In genomic region chr6:99268171-99269061, GRCm38 (mm10) we compare ENCODE assay signal across 14 mouse cellular contexts.
DNase-seq lines count a peak whose midpoint lies in the region; ATAC-seq and TF ChIP-seq lines count a peak whose summit lies in the region.
"Had no signal": no experiment of that assay in that cellular context is flagged by ENCODE, and none has a peak within 500 bp of the region (broad histone marks: within the 10 kb centered on the region; RNA-seq: fewer than 3 reads in every experiment).

No protein-coding gene starts in this region.

- 63% methylated on average over 20 of the region's 20 CpGs for WGBS in limb, embryonic 14.5 days
- WGBS in limb, embryonic 10.5 days: 70% methylated on average over 20 of the region's 20 CpGs
- WGBS in forebrain, embryonic 15.5 days: 29% methylated on average over 20 of the region's 20 CpGs
- 51% methylated on average over 20 of the region's 20 CpGs for WGBS in midbrain, embryonic 13.5 days

- no peak overlapping the region for H3K27ac ChIP-seq in limb, embryonic 14.5 days (replicated peaks; ENCODE audit: low read depth, low read length)
- no peak overlapping the region for H3K27ac ChIP-seq in limb, embryonic 10.5 days
- no peak overlapping the region for H3K27ac ChIP-seq in forebrain, embryonic 15.5 days (replicated peaks)
- no peak overlapping the region for H3K27ac ChIP-seq in midbrain, embryonic 13.5 days
- H3K27ac ChIP-seq: embryonic facial prominence, embryonic 13.5 days; left cerebral cortex, adult 2 months; liver, embryonic 12.5 days had no signal

- TF ChIP-seq POLR2A in limb, embryonic 14.5 days (IDR thresholded peaks at IDR 0.05; ENCODE audit: borderline replicate concordance, extremely low read depth, insufficient read depth, insufficient read length): no peak

- no peak overlapping the region for H3K4me3 ChIP-seq in limb, embryonic 14.5 days (replicated peaks; ENCODE audit: low read length)
- no peak overlapping the region for H3K4me3 ChIP-seq in limb, embryonic 10.5 days
- no peak overlapping the region for H3K4me3 ChIP-seq in forebrain, embryonic 15.5 days
- H3K4me3 ChIP-seq in midbrain, embryonic 13.5 days (replicated peaks): no peak overlapping the region
- H3K4me3 ChIP-seq: embryonic facial prominence, embryonic 13.5 days; left cerebral cortex, adult 2 months; liver, embryonic 12.5 days; myocyte had no signal

- ATAC-seq in limb, embryonic 14.5 days (ENCODE audit: low FRiP score, low read depth): 0 out of 2 replicates have a peak, but pooled peaks have one; percentile 24
- ATAC-seq in forebrain, embryonic 15.5 days (replicated peaks): peak; percentile 65
- ATAC-seq in midbrain, embryonic 13.5 days: peak; percentile 61; the same call in 1 of the 2 replicates
- ATAC-seq: liver, embryonic 12.5 days had no signal

- H3K9ac ChIP-seq in limb, embryonic 14.5 days (ENCODE audit: low read depth, low read length, severe bottlenecking): no peak overlapping the region
- H3K9ac ChIP-seq in forebrain, embryonic 15.5 days (replicated peaks): no peak overlapping the region
- no peak overlapping the region for H3K9ac ChIP-seq in midbrain, embryonic 13.5 days (replicated peaks)
- H3K9ac ChIP-seq: embryonic facial prominence, embryonic 13.5 days; liver, embryonic 12.5 days had no signal

- peak; percentile 17 for DNase-seq in cerebellum, adult 9-10 months
- DNase-seq in cerebellum, adult 11 months: no peak
- no peak for DNase-seq in limb, embryonic 14.5 days (ENCODE audit: low spot score)
- no peak for DNase-seq in limb, embryonic 10.5 days (ENCODE audit: low spot score)
- no peak for DNase-seq in right cerebral cortex, postnatal 25 days
- DNase-seq in kidney, postnatal 36 days: no peak
- DNase-seq: heart, adult 11 months; lung, postnatal 14 days had no signal

- H3K27me3 ChIP-seq in limb, embryonic 14.5 days (ENCODE audit: control insufficient read depth, insufficient read depth, low read length): no peaks in the 10 kb centered on the region
- peaks cover 34% of the 10 kb centered on the region for H3K27me3 ChIP-seq in limb, embryonic 10.5 days (ENCODE audit: low read depth, poor library complexity, severe bottlenecking)
- peaks cover 3% of the 10 kb centered on the region; the same call in 1 of the 2 replicates for H3K27me3 ChIP-seq in forebrain, embryonic 15.5 days
- H3K27me3 ChIP-seq in midbrain, embryonic 13.5 days: 0 out of 2 replicates have a peak, but pooled peaks cover 3% of the 10 kb centered on the region
- H3K27me3 ChIP-seq: liver, embryonic 12.5 days had no signal

- H3K4me2 ChIP-seq in limb, embryonic 14.5 days (replicated peaks; ENCODE audit: low read depth, low read length, severe bottlenecking): no peak overlapping the region
- no peak overlapping the region for H3K4me2 ChIP-seq in forebrain, embryonic 15.5 days (replicated peaks)
- H3K4me2 ChIP-seq in midbrain, embryonic 13.5 days (replicated peaks): no peak overlapping the region
- H3K4me2 ChIP-seq: embryonic facial prominence, embryonic 13.5 days; liver, embryonic 12.5 days had no signal

- H3K4me1 ChIP-seq in limb, embryonic 14.5 days (ENCODE audit: control insufficient read depth, insufficient read depth, low read length): peaks cover 64% of the 10 kb centered on the region
- peaks cover 72% of the 10 kb centered on the region for H3K4me1 ChIP-seq in limb, embryonic 10.5 days
- H3K4me1 ChIP-seq in forebrain, embryonic 15.5 days: peaks cover 45% of the 10 kb centered on the region
- peaks cover 41% of the 10 kb centered on the region for H3K4me1 ChIP-seq in midbrain, embryonic 13.5 days (replicated peaks)

- H3K9me3 ChIP-seq in limb, embryonic 14.5 days (ENCODE audit: control insufficient read depth, low read length): no peaks in the 10 kb centered on the region
- no peaks in the 10 kb centered on the region for H3K9me3 ChIP-seq in limb, embryonic 10.5 days (replicated peaks)
- no peaks in the 10 kb centered on the region for H3K9me3 ChIP-seq in forebrain, embryonic 15.5 days
- H3K9me3 ChIP-seq in midbrain, embryonic 13.5 days: no peaks in the 10 kb centered on the region
- H3K9me3 ChIP-seq: embryonic facial prominence, embryonic 13.5 days; liver, embryonic 12.5 days had no signal

- H3K36me3 ChIP-seq in limb, embryonic 14.5 days (ENCODE audit: control insufficient read depth, insufficient read depth, low read length): no peaks in the 10 kb centered on the region
- H3K36me3 ChIP-seq in limb, embryonic 10.5 days: no peaks in the 10 kb centered on the region
- H3K36me3 ChIP-seq in forebrain, embryonic 15.5 days: no peaks in the 10 kb centered on the region
- no peaks in the 10 kb centered on the region for H3K36me3 ChIP-seq in midbrain, embryonic 13.5 days
- H3K36me3 ChIP-seq: embryonic facial prominence, embryonic 13.5 days; liver, embryonic 12.5 days had no signal
